Mouse (Mus musculus) ES-Bruce4 (cell line): ENCODE measurements around the gene Col4a1. TPM values are rescaled to one million over a fixed set of nuclear protein-coding genes. Genes with fewer than 3 reads are reported as not detected.

Source experiments
- H3K27ac ChIP-seq: 2 replicates; pipeline ENCODE4 v1.5.1; 2012; ENCODE audit warnings: low read length, inconsistent platforms; ENCODE audit not compliant: insufficient read depth
- H3K27me3 ChIP-seq: 2 replicates; pipeline ENCODE4 v1.6.1; 2012; ENCODE audit warnings: mild to moderate bottlenecking, low read length, inconsistent platforms; ENCODE audit not compliant: control insufficient read depth, poor library complexity, insufficient read depth, severe bottlenecking
- H3K36me3 ChIP-seq: 2 replicates; pipeline ENCODE4 v1.6.1; 2012; ENCODE audit warnings: inconsistent platforms, mild to moderate bottlenecking, low read length, moderate library complexity; ENCODE audit not compliant: control insufficient read depth, poor library complexity, insufficient read depth, severe bottlenecking
- H3K4me1 ChIP-seq: one replicate; pipeline ENCODE4 v1.8.1; 2011; ENCODE audit warnings: low read length; ENCODE audit not compliant: control insufficient read depth, insufficient read depth
- H3K4me3 ChIP-seq: 2 replicates; pipeline ENCODE4 v1.5.1; 2011; ENCODE audit warnings: low read depth, mild to moderate bottlenecking, low read length
- H3K9ac ChIP-seq: 2 replicates; pipeline ENCODE4 v1.6.1; 2012; ENCODE audit warnings: low read depth, mild to moderate bottlenecking, inconsistent platforms; ENCODE audit not compliant: poor library complexity, severe bottlenecking
- H3K9me3 ChIP-seq: replicated peaks from 2 replicates; pipeline ENCODE4 v1.6.1; 2012; ENCODE audit warnings: mild to moderate bottlenecking, low read length, inconsistent platforms; ENCODE audit not compliant: control insufficient read depth, poor library complexity, insufficient read depth, severe bottlenecking
- CTCF ChIP-seq: IDR thresholded peaks from one replicate; pipeline ENCODE4 v1.8.1; 2011; ENCODE audit warnings: low read depth, low read length
- EP300 ChIP-seq: IDR thresholded peaks from 2 replicates; pipeline ENCODE4 v1.6.1; 2011; ENCODE audit warnings: low read depth, low read length; ENCODE audit not compliant: insufficient read depth
- POLR2A ChIP-seq: IDR thresholded peaks from one replicate; pipeline ENCODE4 v1.8.1; 2011; ENCODE audit warnings: low read length; ENCODE audit not compliant: insufficient read depth
- polyA plus RNA-seq: library from polyadenylated mRNA; stranded (reverse); fragments of >200 nt; gene quantifications from 2 replicates; pipeline ENCODE4 v1.2.4, GENCODE M21; 2011; ENCODE audit warnings: low read depth; ENCODE audit not compliant: missing spikeins, insufficient read depth, insufficient read length

Col4a1 gene
- polyA plus RNA-seq, 1 experiment = 56.3 TPM

- no peak for TF ChIP-seq CTCF
- no peak for TF ChIP-seq POLR2A
- TF ChIP-seq EP300 = no peak
- H3K27ac ChIP-seq = no peak overlapping the region
- H3K9ac ChIP-seq = no peak overlapping the region
- no peak overlapping the region for H3K4me3 ChIP-seq
- no peaks in the 10 kb centered on the region for H3K4me1 ChIP-seq
- H3K36me3 ChIP-seq = no peaks in the 10 kb centered on the region
- no peaks in the 10 kb centered on the region for H3K27me3 ChIP-seq
- H3K9me3 ChIP-seq = no peaks in the 10 kb centered on the region
Observed at GRCm38 (mm10) chr8:11197261-11197660, 115.4 kb downstream of the Col4a1 start.

DNA sequence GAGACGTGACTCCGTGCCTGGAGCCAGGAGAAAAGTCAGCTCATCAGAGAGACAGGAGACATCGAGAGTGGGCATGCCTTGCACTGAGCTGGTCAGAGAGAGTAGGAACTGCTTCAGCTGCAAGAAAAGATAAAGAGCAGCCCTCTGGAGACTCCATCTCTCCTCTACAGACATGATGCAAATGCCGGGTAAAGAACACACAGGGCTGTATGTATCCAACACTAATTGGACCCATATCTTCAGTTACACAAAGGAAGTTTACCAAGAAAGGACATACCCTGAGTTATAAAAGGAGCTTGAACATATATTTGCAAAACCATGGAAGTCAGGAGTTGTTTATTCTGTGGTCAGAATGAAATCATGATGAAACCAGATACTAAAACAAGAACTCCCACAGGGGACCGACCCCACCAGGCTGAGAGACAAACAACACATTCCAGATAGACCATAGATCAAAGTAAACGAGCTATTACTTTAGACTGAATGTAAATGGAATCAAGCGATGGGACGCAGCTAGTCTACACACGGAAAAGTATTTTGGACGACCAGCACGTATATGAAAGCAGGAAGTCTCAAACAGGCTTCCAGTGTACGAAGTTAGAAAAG is 119.8 kb downstream of the Col4a1 start:
- Histone ChIP-seq H3K27ac (no peak overlapping the region), H3K9ac (no peak overlapping the region), H3K9me3 (no peaks in the 10 kb centered on the region), H3K27me3 (no peaks in the 10 kb centered on the region; the same call in none of the 2 replicates), H3K4me1 (no peaks in the 10 kb centered on the region), H3K36me3 (no peaks in the 10 kb centered on the region), H3K4me3 (no peak overlapping the region)
- no peak for TF ChIP-seq POLR2A
- TF ChIP-seq CTCF = no peak
- TF ChIP-seq EP300 = no peak

DNA sequence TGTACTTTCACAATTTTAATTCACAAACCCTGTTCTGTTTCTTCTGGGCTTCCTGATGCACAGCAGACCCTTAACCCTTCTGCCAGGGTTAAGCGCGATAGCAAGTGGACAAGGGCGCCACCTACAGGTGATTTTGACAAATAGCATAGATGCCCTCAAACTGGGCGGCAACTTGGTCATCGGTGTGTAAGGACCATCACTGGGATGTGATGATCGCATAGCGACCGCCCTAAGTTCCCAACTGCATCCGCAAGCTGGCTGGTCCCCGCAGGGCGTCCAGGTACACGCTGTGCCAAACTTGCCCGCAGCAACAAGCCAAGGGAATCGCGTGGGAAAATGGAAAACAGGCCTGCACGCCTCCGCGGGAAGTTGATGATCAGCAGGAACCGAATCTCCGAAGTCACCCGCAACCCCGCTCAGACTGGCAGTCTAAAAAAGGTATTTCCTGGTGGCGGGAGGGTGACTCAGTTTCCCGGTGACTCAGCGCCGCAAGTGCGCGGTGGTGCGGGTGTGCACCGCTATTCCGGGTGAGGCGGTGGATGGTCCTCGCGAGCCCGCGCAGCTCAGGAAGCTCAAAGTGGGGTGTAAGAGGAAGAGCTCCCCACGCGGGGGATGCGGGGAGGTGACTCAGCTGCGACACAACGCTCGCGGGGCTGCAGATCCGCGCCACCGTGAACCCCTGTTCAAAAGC is 124.9 kb downstream of the Col4a1 start:
- no peaks in the 10 kb centered on the region for H3K9me3 ChIP-seq
- H3K9ac ChIP-seq = no peak overlapping the region
- H3K36me3 ChIP-seq = no peaks in the 10 kb centered on the region
- H3K4me3 ChIP-seq = peak overlapping the region; percentile 63
- no peak overlapping the region for H3K27ac ChIP-seq
- TF ChIP-seq EP300 (no peak), CTCF (peak; percentile 85)
- H3K4me1 ChIP-seq = no peaks in the 10 kb centered on the region
- no peaks in the 10 kb centered on the region; the same call in none of the 2 replicates for H3K27me3 ChIP-seq

- TF ChIP-seq EP300 = no peak
- TF ChIP-seq POLR2A = no peak
- TF ChIP-seq CTCF = no peak
- Histone ChIP-seq H3K4me1 (no peaks in the 10 kb centered on the region), H3K27me3 (no peaks in the 10 kb centered on the region; the same call in none of the 2 replicates), H3K36me3 (no peaks in the 10 kb centered on the region), H3K9ac (no peak overlapping the region), H3K4me3 (no peak overlapping the region), H3K27ac (no peak overlapping the region), H3K9me3 (no peaks in the 10 kb centered on the region)
Observed at GRCm38 (mm10) chr8:11186456-11186855, 126.2 kb downstream of the Col4a1 start.

- Histone ChIP-seq H3K36me3 (no peaks in the 10 kb centered on the region), H3K27me3 (no peaks in the 10 kb centered on the region; the same call in none of the 2 replicates), H3K4me1 (no peaks in the 10 kb centered on the region), H3K9ac (no peak overlapping the region), H3K4me3 (no peak overlapping the region), H3K27ac (no peak overlapping the region), H3K9me3 (no peaks in the 10 kb centered on the region)
- no peak for TF ChIP-seq CTCF
- no peak for TF ChIP-seq EP300
- TF ChIP-seq POLR2A = no peak
Observed at GRCm38 (mm10) chr8:11185672-11186071, 127.0 kb downstream of the Col4a1 start.

DNA sequence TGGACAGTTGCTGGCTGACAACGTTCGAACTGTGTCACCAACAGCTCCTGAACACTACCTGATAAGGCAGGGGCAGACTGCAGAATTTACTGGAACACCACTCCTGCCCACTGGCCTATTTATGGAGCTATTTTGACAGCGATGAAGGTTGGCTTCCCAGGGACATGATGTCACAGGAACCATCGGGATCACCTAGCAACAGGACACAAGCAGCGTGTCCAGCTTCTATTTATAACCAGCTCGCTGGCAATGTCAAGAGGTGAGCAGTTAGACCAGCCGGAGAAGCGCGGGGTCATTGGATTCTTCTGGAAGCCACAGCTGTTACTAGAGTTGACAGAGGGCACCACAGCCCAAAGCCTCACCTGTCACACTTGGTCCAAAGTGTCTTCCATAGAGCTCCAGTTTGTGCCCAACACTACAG is 129.0 kb downstream of the Col4a1 start:
- Histone ChIP-seq H3K27me3 (no peaks in the 10 kb centered on the region), H3K4me3 (no peak overlapping the region), H3K9me3 (no peaks in the 10 kb centered on the region), H3K9ac (no peak overlapping the region), H3K27ac (no peak overlapping the region), H3K36me3 (no peaks in the 10 kb centered on the region), H3K4me1 (no peaks in the 10 kb centered on the region)
- no peak for TF ChIP-seq POLR2A
- no peak for TF ChIP-seq EP300
- no peak for TF ChIP-seq CTCF
